Mouse (Mus musculus) Patski (cell line): Measurements from ENCODE around the gene Mymk. TPM values are rescaled to one million over a fixed set of nuclear protein-coding genes. Genes with fewer than 3 reads are reported as not detected.

Experiments used
- ATAC-seq: fragments of 100-300 bp; one replicate; pipeline ENCODE4 v1.8.0; 2021
- CTCF ChIA-PET: fragments of 350-600 bp; sonication (Branson Sonifier 250); formaldehyde crosslinking; loops from one replicate; lab custom pipeline; 2022; ENCODE audit warnings: inconsistent platforms; lab: Charles Lee
- POLR2A ChIA-PET: fragments of 350-600 bp; sonication (Branson Sonifier 250); formaldehyde crosslinking; loops from one replicate; lab custom pipeline; 2022; ENCODE audit warnings: antibody characterized with exemption, inconsistent platforms; lab: Charles Lee
- DNase-seq: peaks from one replicate; pipeline ENCODE4 v3.0.0-alpha.2; 2011; ENCODE audit warnings: low read depth, low spot score
- H3K27me3 ChIP-seq: fragments of 371-371 bp; one replicate; pipeline ENCODE4 v1.5.1; 2021
- CTCF ChIP-seq: fragments of 100-300 bp; IDR thresholded peaks from one replicate; pipeline ENCODE4 v1.5.1; 2021
- in situ Hi-C: fragments of 300-500 bp; cut with MboI; formaldehyde crosslinking; loops from 3 replicates; pipeline ENCODE4 v1.11.1; 2018; ENCODE audit warnings: low pct_unique_long_range_greater_than_20kb, mixed read lengths
- polyA plus RNA-seq: library from polyadenylated mRNA; unstranded; gene quantifications from one replicate; pipeline ENCODE4 v1.2.3, GENCODE M21; 2021

The Mymk gene
- 0.22 TPM for polyA plus RNA-seq

- TF ChIP-seq CTCF: no peak
- in situ Hi-C loops: no loop called here
- ATAC-seq: no peak
- ChIA-PET CTCF (no interaction called here), POLR2A (interaction anchor here (1.0 kb wide), 1 partner anchor 11 kb away, joined by 3 read pairs; no protein-coding TSS in a partner anchor)
- H3K27me3 ChIP-seq: peaks cover 5% of the 10 kb centered on the region
- DNase-seq: no peak
These were observed at the start of gene Mymk for GRCm38 (mm10) chr2:27071978-27072377. Mymk (minus strand) TSS chr2:27072179.

DNA sequence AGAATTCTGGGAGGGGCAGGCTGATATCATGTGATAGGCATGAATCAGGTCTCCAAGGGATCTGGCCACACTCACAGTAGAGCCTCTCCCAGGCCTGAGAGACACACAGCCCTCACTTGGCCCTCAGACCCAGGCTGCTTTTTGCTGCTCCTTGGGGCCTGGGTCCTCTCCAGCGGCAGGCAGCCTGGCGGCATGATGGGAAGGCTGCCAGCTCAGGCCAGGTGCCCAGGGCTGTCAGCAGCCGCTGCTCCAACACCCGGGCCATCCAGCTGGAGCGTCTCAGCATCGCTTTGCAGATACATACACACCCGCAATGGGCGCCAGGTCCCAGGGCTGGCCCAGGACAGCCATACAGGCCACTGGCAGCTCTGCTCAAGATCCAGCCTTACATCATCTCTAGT is 48.3 kb upstream of the Mymk start:
- DNase-seq (no peak), ATAC-seq (no peak)
- peaks cover 34% of the 10 kb centered on the region for H3K27me3 ChIP-seq
- in situ Hi-C loops: no loop called here
- ChIA-PET CTCF (interaction anchor here (1.4 kb wide), 1 partner anchor 77 kb away, joined by 3 read pairs; no protein-coding TSS in a partner anchor), POLR2A (interaction anchor here (0.6 to 0.7 kb wide), 3 partner anchors 13 to 387 kb away, joined by 3 to 5 read pairs (median 3); partner anchors contain the start of gene Adamtsl2)
- TF ChIP-seq CTCF: no peak

DNA sequence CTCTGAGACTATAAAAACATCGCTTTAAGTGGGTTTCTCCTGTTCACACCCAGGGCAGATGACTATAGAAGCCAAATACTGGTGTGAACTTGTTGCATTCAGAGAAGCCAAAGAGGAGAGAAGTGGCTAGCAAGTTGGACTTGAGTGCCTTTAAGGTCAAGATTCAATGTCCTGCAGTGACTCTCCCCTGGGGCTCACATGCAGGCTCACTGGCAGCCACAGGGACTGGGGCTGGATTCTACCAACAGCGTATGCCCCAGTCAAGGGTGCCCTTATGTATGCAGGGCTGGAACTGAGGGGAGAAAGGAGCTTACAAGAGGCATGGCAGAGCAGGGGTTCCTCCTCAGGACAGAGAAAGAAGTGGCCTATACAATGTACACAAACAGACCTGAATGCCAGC is 47.8 kb upstream of the Mymk start:
- DNase-seq (no peak), ATAC-seq (no peak)
- ChIA-PET CTCF (no interaction called here), POLR2A (interaction anchor here (0.6 kb wide), 1 partner anchor 387 kb away, joined by 5 read pairs; no protein-coding TSS in a partner anchor)
- peaks cover 32% of the 10 kb centered on the region for H3K27me3 ChIP-seq
- in situ Hi-C loops: no loop called here
- no peak for TF ChIP-seq CTCF

- no peak for TF ChIP-seq CTCF
- CTCF ChIA-PET: no interaction called here
- H3K27me3 ChIP-seq: peaks cover 33% of the 10 kb centered on the region
These were observed 46.5 kb upstream of the Mymk start for GRCm38 (mm10) chr2:27118452-27118851.

DNA sequence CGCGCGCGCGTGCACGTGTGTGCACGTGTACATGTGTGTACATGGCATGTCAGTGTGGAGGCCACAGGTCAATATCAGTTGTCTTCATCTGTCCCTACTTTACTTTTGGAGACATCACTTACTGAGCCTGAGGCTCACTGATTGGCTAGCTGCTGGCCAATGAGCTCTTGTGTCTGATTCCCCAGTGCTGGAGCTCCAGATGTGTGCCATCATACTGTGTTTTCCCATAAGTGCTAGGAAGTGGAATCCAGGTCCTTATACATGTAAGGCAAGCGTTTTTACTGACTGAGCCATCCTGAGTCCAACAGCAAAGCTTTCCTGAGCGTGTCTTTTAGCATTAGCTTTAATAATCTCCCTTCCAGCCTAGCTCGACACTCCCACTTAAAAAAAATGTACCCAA is 42.2 kb upstream of the Mymk start:
- in situ Hi-C loops: no loop called here
- peaks cover 49% of the 10 kb centered on the region for H3K27me3 ChIP-seq
- no peak for DNase-seq
- ChIA-PET CTCF (no interaction called here), POLR2A (interaction anchor here (0.6 kb wide), 1 partner anchor 11 kb away, joined by 3 read pairs; no protein-coding TSS in a partner anchor)
- no peak for TF ChIP-seq CTCF
- ATAC-seq: no peak

More at GRCm38 (mm10) chr2:27118452-27118851, 46.5 kb upstream of the Mymk start:
- no peak for DNase-seq
- no peak for ATAC-seq
- POLR2A ChIA-PET: no interaction called here
- in situ Hi-C loops: no loop called here

- CTCF ChIA-PET: no interaction called here
- TF ChIP-seq CTCF: no peak
- in situ Hi-C loops: no loop called here
- peaks cover 45% of the 10 kb centered on the region for H3K27me3 ChIP-seq
- no peak for ATAC-seq
- DNase-seq: no peak
- POLR2A ChIA-PET: no interaction called here
These were observed 40.6 kb upstream of the Mymk start for GRCm38 (mm10) chr2:27112585-27112984.

DNA sequence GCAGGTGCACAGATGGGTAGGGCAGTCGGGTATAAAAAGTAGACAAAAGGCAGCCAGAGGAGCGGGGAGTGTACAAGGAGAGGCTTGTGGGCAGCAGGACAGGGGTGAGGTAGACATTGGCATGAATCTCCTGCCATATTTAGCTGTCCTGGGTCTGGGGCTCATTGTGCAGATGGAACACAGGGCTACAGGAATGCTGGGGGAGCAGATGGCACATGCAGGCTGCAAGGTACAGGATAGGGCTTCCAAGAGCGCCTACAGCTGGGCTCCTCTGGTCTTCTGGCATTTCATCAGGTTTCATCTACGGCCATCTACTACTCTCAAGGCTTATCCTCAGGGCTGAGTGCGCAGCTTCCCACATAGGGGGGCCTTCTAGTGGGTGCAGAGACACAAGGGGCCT is 37.1 kb upstream of the Mymk start:
- CTCF ChIA-PET: no interaction called here
- H3K27me3 ChIP-seq: peaks cover 42% of the 10 kb centered on the region
- POLR2A ChIA-PET: no interaction called here
- ATAC-seq (no peak), DNase-seq (no peak)
- in situ Hi-C loops: no loop called here
- TF ChIP-seq CTCF: no peak

DNA sequence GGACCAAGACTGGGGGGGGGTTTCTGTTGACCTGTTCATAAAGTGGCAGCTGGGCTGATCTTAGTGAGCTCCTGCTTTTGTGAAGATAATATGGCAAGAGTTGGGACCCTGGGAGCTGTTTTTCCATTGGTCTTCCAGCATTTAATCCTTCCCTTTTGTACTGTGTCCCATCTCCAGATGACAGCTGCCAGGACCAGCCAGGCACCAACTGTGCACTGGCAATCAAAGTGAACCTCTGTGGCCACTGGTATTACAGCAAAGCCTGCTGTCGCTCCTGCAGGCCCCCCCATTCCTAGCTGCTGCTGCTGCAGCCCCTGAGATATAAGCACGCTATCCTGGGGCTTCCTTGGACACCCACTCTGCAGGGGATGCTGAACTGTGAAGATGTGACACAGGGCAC is 36.2 kb upstream of the Mymk start:
- DNase-seq: no peak
- in situ Hi-C loops: no loop called here
- POLR2A ChIA-PET: no interaction called here
- H3K27me3 ChIP-seq: peaks cover 36% of the 10 kb centered on the region
- TF ChIP-seq CTCF: no peak
- CTCF ChIA-PET: no interaction called here
- no peak for ATAC-seq

DNA sequence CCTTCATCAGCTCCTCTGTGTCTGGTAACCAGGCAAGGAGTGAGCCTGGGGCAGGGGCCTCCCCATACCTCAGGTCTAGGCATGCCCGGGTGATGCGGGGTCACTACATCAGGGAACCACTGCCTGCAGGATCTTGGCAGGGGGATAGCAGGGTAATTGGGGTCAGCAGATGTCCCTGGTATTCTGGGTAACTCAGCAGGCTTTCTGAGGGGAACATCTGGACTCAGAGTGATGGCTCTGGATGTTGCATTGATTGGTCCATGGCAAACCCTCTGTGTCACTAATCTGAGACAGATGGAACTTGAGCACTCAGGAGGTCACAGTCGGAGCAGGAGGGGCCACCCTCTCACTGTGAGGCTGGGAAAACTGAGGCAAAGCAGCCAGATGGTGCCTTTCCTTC is 34.8 kb upstream of the Mymk start:
- DNase-seq (no peak), ATAC-seq (no peak)
- no peak for TF ChIP-seq CTCF
- ChIA-PET CTCF (no interaction called here), POLR2A (no interaction called here)
- in situ Hi-C loops: no loop called here
- H3K27me3 ChIP-seq: peaks cover 31% of the 10 kb centered on the region

- no peak for DNase-seq
- H3K27me3 ChIP-seq: peaks cover 20% of the 10 kb centered on the region
- no peak for TF ChIP-seq CTCF
- POLR2A ChIA-PET: interaction anchor here (0.9 kb wide), 1 partner anchor 10 kb away, joined by 3 read pairs; no protein-coding TSS in a partner anchor
- in situ Hi-C loops: no loop called here
- ATAC-seq: no peak
- CTCF ChIA-PET: no interaction called here
These were observed 31.6 kb upstream of the Mymk start for GRCm38 (mm10) chr2:27103554-27103953.

DNA sequence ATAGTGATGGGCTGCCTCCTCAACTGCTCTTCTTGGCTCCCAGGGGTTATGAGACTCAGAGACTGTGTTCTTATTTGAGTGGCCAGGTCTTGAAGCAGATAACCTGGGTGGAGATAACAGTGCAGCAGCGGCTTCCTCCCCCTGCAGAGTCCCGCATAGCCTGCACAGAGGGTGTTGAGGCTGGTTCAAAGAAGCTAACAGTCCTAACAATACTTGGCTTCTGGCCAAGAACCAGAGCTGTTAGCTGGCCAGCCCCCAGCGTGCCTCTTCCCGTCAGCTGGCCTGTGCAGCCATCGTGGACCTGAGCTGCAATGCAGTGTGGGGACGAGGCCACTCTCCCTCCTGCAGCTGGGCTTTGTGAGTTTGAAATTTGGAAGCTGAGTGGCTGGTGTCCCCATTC is 25.8 kb upstream of the Mymk start:
- in situ Hi-C loops: no loop called here
- H3K27me3 ChIP-seq: peaks cover 7% of the 10 kb centered on the region
- no peak for TF ChIP-seq CTCF
- DNase-seq: no peak
- no peak for ATAC-seq
- POLR2A ChIA-PET: interaction anchor here (0.6 kb wide), 1 partner anchor 162 kb away, joined by 3 read pairs; no protein-coding TSS in a partner anchor
- CTCF ChIA-PET: no interaction called here
